ENCODE assay signal across 14 mouse cellular contexts in the genomic region with DNA sequence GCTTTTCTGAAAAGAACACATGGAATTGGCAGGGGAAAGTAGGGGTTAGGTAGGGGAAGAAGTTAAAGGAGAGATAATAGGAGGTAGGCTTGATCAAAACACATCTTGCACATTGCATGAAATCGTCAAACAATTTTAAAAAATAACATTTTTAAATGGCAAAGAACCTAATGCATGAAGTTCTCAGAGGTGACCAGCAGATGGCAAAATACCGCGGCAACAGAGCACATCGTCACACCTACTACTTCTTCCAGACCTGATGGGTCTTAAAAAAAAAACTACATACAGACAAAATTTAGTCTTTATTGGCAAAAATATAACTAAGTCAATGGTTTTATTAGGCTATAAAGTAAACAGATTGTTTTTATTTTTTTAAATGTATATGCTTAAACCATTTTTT. TPM values are rescaled to one million over a fixed set of nuclear protein-coding genes. Genes with fewer than 3 reads are reported as not detected.
A peak's percentile ranks its signal among the peaks of the same experiment; 100 is the strongest.
DNase-seq lines count a peak whose midpoint lies in the region; ATAC-seq lines count a peak whose summit lies in the region.
"Had no signal": no experiment of that assay in that cellular context is flagged by ENCODE, and none has a peak within 500 bp of the region (broad histone marks: within the 10 kb centered on the region; RNA-seq: fewer than 3 reads in every experiment).

No protein-coding gene starts in this region.

- no peak overlapping the region for H3K4me3 ChIP-seq in hindbrain, embryonic 15.5 days
- no peak overlapping the region for H3K4me3 ChIP-seq in hindbrain, embryonic 10.5 days
- H3K4me3 ChIP-seq: erythroblast, embryonic 14.5 days; hindbrain, embryonic 12.5 days; liver, embryonic 15.5 days had no signal

- H3K27me3 ChIP-seq in hindbrain, embryonic 15.5 days = no peaks in the 10 kb centered on the region
- H3K27me3 ChIP-seq in hindbrain, embryonic 10.5 days (ENCODE audit: insufficient read depth, poor library complexity, severe bottlenecking) = no peaks in the 10 kb centered on the region
- H3K27me3 ChIP-seq: hindbrain, embryonic 12.5 days; liver, embryonic 15.5 days had no signal

- H3K4me1 ChIP-seq in hindbrain, embryonic 15.5 days (replicated peaks) = no peaks in the 10 kb centered on the region
- H3K4me1 ChIP-seq in hindbrain, embryonic 10.5 days (replicated peaks) = peaks cover 18% of the 10 kb centered on the region
- H3K4me1 ChIP-seq: liver, embryonic 15.5 days had no signal

- 0 out of 2 replicates have a peak, but pooled peaks have one; percentile 11 for ATAC-seq in hindbrain, embryonic 15.5 days (ENCODE audit: low FRiP score, low read depth)

- H3K36me3 ChIP-seq in hindbrain, embryonic 15.5 days = peaks cover 31% of the 10 kb centered on the region
- peaks cover 8% of the 10 kb centered on the region; the same call in 1 of the 2 replicates for H3K36me3 ChIP-seq in hindbrain, embryonic 10.5 days
- H3K36me3 ChIP-seq: liver, embryonic 15.5 days had no signal

- no peak overlapping the region for H3K27ac ChIP-seq in hindbrain, embryonic 15.5 days (replicated peaks)
- no peak overlapping the region for H3K27ac ChIP-seq in hindbrain, embryonic 10.5 days
- H3K27ac ChIP-seq: hindbrain, embryonic 12.5 days; liver, embryonic 15.5 days had no signal

- no peak overlapping the region for H3K9ac ChIP-seq in hindbrain, embryonic 15.5 days
- H3K9ac ChIP-seq: hindbrain, embryonic 12.5 days; liver, embryonic 15.5 days had no signal

- DNase-seq in hindbrain, embryonic 10.5 days (ENCODE audit: low spot score) = no peak
- peak; percentile 4 for DNase-seq in lung, postnatal 14 days
- DNase-seq in lung, postnatal 25 days (ENCODE audit: low spot score) = no peak
- peak; percentile 19 for DNase-seq in R1 (ENCODE audit: low read depth, low spot score)
- peak; percentile 30 for DNase-seq in retina, embryonic 14.5 days (ENCODE audit: low spot score)
- DNase-seq in layer of hippocampus, postnatal 36 days = no peak
- DNase-seq: thymus, postnatal 36 days had no signal

- H3K4me2 ChIP-seq in hindbrain, embryonic 15.5 days = no peak overlapping the region
- H3K4me2 ChIP-seq: hindbrain, embryonic 12.5 days; liver, embryonic 15.5 days had no signal

- 37% methylated on average over 4 of the region's 4 CpGs for WGBS in hindbrain, embryonic 15.5 days
- WGBS in hindbrain, embryonic 10.5 days = 55% methylated on average over 4 of the region's 4 CpGs

- H3K9me3 ChIP-seq in hindbrain, embryonic 15.5 days = no peaks in the 10 kb centered on the region
- no peaks in the 10 kb centered on the region for H3K9me3 ChIP-seq in hindbrain, embryonic 10.5 days
- H3K9me3 ChIP-seq: hindbrain, embryonic 12.5 days; liver, embryonic 15.5 days had no signal

RNA-seq across cellular contexts. Expression of a gene that starts 22.3 kb away (rescaled TPM):
- polyA plus RNA-seq in hindbrain, embryonic 15.5 days (2015; fragmentation: Nextera tagmentation; extraction: Ambion mirVana) = not detected in 2 replicates
- polyA plus RNA-seq in hindbrain, embryonic 10.5 days (2016; fragmentation: Nextera tagmentation; extraction: Ambion mirVana) = not detected in 2 replicates
- not detected for total RNA-seq in layer of hippocampus, postnatal 36 days (2021)
- total RNA-seq: layer of hippocampus, adult 18-20 months; monocyte, adult 5-6 weeks had no signal
- polyA plus RNA-seq: erythroblast, embryonic 14.5 days; gonadal fat pad, adult 2 months; hindbrain, embryonic 12.5 days; liver, embryonic 15.5 days had no signal

Comparison
In these comparisons a context has a peak if more than half of its experiments do, and no peak if none do; other contexts are left out.
1. DNase-seq: peak in lung, postnatal 14 days (single experiment), R1 (single experiment) and retina, embryonic 14.5 days (single experiment); none in hindbrain, embryonic 10.5 days (single experiment), lung, postnatal 25 days (single experiment) and layer of hippocampus, postnatal 36 days (0 of 2).